Mouse (Mus musculus) CD4-positive helper T cell, adult 2 months (primary cell): ENCODE data around the gene Wdpcp.

Experiments used
- DNase-seq: peaks from one replicate; pipeline ENCODE4 v3.0.0-alpha.2; 2012; ENCODE audit warnings: low read depth, missing footprints, low spot score

The Wdpcp gene

GRCm38 (mm10) chr11:21749487-21749886, 177.5 kb downstream of the Wdpcp start:
- DNase-seq = no peak

GRCm38 (mm10) chr11:21763201-21763600, 191.2 kb downstream of the Wdpcp start:
- no peak for DNase-seq

- peak; percentile 19 for DNase-seq
Measured at GRCm38 (mm10) chr11:21788831-21789230, 216.8 kb downstream of the Wdpcp start.

- no peak for DNase-seq
Measured at GRCm38 (mm10) chr11:21824941-21825340, 252.9 kb downstream of the Wdpcp start.

- DNase-seq = no peak
Measured at GRCm38 (mm10) chr11:21826521-21826920, 254.5 kb downstream of the Wdpcp start.

- DNase-seq = no peak
Measured at GRCm38 (mm10) chr11:21847040-21847439, 275.0 kb downstream of the Wdpcp start.

- DNase-seq = no peak
Measured at GRCm38 (mm10) chr11:21864000-21864399, 292.0 kb downstream of the Wdpcp start.

GRCm38 (mm10) chr11:21864516-21864915, 292.5 kb downstream of the Wdpcp start:
- no peak for DNase-seq

GRCm38 (mm10) chr11:21868675-21869074, 296.6 kb downstream of the Wdpcp start:
- DNase-seq = no peak

GRCm38 (mm10) chr11:21870863-21871262, 298.8 kb downstream of the Wdpcp start:
- DNase-seq = no peak

GRCm38 (mm10) chr11:21871728-21872127, 299.7 kb downstream of the Wdpcp start:
- no peak for DNase-seq

GRCm38 (mm10) chr11:21875077-21875476, 303.0 kb downstream of the Wdpcp start:
- DNase-seq = no peak

- DNase-seq = no peak
Measured at GRCm38 (mm10) chr11:21894696-21895095, 322.7 kb downstream of the Wdpcp start.

GRCm38 (mm10) chr11:21922531-21922930, 350.5 kb downstream of the Wdpcp start:
- DNase-seq = no peak
